Comparison of ENCODE assay signal across 10 mouse cellular contexts in the genomic region with DNA sequence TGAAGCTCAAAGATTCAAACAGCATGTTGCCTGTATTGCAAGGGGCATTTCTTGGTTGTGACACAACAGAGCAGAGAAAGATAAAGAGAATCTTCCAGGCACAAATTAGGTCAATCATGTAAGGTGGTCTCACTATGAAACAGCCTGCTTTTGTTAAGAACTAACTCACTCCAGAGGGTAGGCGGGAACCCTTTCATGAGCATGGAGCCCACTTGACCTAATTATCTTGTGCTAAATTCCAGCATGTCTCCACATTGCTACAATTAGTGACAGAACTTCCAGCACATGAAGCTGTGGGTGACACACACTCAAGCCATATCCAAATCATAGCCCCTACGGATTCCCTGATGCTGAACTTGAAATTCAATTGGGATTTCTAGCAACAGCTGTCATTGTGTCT.
"Had no signal": no experiment of that assay in that cellular context is flagged by ENCODE, and none has a peak within 500 bp of the region (broad histone marks: within the 10 kb centered on the region; RNA-seq: fewer than 3 reads in every experiment).

No protein-coding gene starts in this region.

- DNase-seq: left cerebral cortex, postnatal 4 days; liver; liver, embryonic 13.5 days; liver, postnatal 0 days; lung, adult 2 months; lung, embryonic 14.5 days; lung, postnatal 10 days; lung, postnatal 14 days; lung, postnatal 4 days; midbrain, embryonic 14.5 days had no signal
